Comparison of ENCODE assay signal across 8 mouse cellular contexts in genomic region chr10:22306452-22306851, GRCm38 (mm10). TPM values are rescaled to one million over a fixed set of nuclear protein-coding genes. Genes with fewer than 3 reads are reported as not detected.
DNase-seq lines count a peak whose midpoint lies in the region; ATAC-seq and TF ChIP-seq lines count a peak whose summit lies in the region.
"Had no signal": no experiment of that assay in that cellular context is flagged by ENCODE, and none has a peak within 500 bp of the region (broad histone marks: within the 10 kb centered on the region; RNA-seq: fewer than 3 reads in every experiment).

No protein-coding gene starts in this region.

- in situ Hi-C loops in CH12.LX (cut with MboI; ENCODE audit: low pct_ligation_motif_present, low pct_unique_long_range_greater_than_20kb, low sequenced_read_pairs): no loop called here

- no peaks in the 10 kb centered on the region for H3K27me3 ChIP-seq in CH12.LX (replicated peaks)
- H3K27me3 ChIP-seq in liver, postnatal 0 days (ENCODE audit: insufficient read depth, low read length): no peaks in the 10 kb centered on the region
- no peaks in the 10 kb centered on the region for H3K27me3 ChIP-seq in midbrain, embryonic 14.5 days (ENCODE audit: control insufficient read depth, insufficient read depth, low read length)
- H3K27me3 ChIP-seq in forebrain, postnatal 0 days (ENCODE audit: insufficient read depth, low read length): no peaks in the 10 kb centered on the region

- peak; percentile 77 for ATAC-seq in liver, postnatal 0 days
- no peak; the same call in 1 of the 2 replicates for ATAC-seq in midbrain, embryonic 14.5 days (ENCODE audit: low FRiP score, low TSS enrichment)
- no peak for ATAC-seq in forebrain, postnatal 0 days

- H3K36me3 ChIP-seq in CH12.LX (replicated peaks in 1 of 2; ENCODE audit: control insufficient read depth in 1 of 2, insufficient read depth in 1 of 2, low read length in 1 of 2): peaks cover 14 to 38% of the 10 kb centered on the region in 2 experiments
- no peaks in the 10 kb centered on the region for H3K36me3 ChIP-seq in liver, postnatal 0 days (replicated peaks; ENCODE audit: insufficient read depth, low read length)
- no peaks in the 10 kb centered on the region for H3K36me3 ChIP-seq in midbrain, embryonic 14.5 days (ENCODE audit: control insufficient read depth, insufficient read depth, low read length)
- H3K36me3 ChIP-seq in forebrain, postnatal 0 days (ENCODE audit: insufficient read depth): no peaks in the 10 kb centered on the region

- WGBS in bone marrow, adult 2 months: 5% methylated on average over 4 of the region's 4 CpGs
- WGBS in liver, postnatal 0 days (ENCODE audit: insufficient replicate concordance): 22% methylated on average over 4 of the region's 4 CpGs
- 66% methylated on average over 4 of the region's 4 CpGs for WGBS in midbrain, embryonic 14.5 days
- WGBS in forebrain, postnatal 0 days: 73% methylated on average over 4 of the region's 4 CpGs

- TF ChIP-seq RAD21 in CH12.LX (IDR thresholded peaks at IDR 0.05; ENCODE audit: low read depth, low read length): no peak

- no peak for TF ChIP-seq CTCF in CH12.LX (conservative IDR thresholded peaks at IDR 0.05 in 1 of 2, IDR thresholded peaks at IDR 0.05 in 1 of 2; ENCODE audit: low read depth in 2 of 2, low read length in 2 of 2)
- TF ChIP-seq CTCF in bone marrow, adult 2 months (IDR thresholded peaks at IDR 0.05; ENCODE audit: control insufficient read depth, insufficient read depth, low read length): no peak; the same call in 1 of the 2 replicates
- TF ChIP-seq CTCF in liver, postnatal 0 days (IDR thresholded peaks at IDR 0.05; ENCODE audit: low read depth): no peak
- TF ChIP-seq CTCF in forebrain, postnatal 0 days (IDR thresholded peaks at IDR 0.05; ENCODE audit: low read depth): no peak

- H3K79me2 ChIP-seq in CH12.LX (replicated peaks; ENCODE audit: control insufficient read depth, extremely low read depth, insufficient read depth, poor library complexity, severe bottlenecking): peaks cover 9% of the 10 kb centered on the region

- no peaks in the 10 kb centered on the region for H3K9me3 ChIP-seq in CH12.LX (replicated peaks; ENCODE audit: low read length)
- no peaks in the 10 kb centered on the region for H3K9me3 ChIP-seq in liver, postnatal 0 days (ENCODE audit: low read length)
- no peaks in the 10 kb centered on the region for H3K9me3 ChIP-seq in midbrain, embryonic 14.5 days (ENCODE audit: control insufficient read depth, low read length)
- no peaks in the 10 kb centered on the region for H3K9me3 ChIP-seq in forebrain, postnatal 0 days (ENCODE audit: low read length)

- DNase-seq in CH12.LX (ENCODE audit: extremely low read depth): peak; percentile 97
- peak; percentile 46 for DNase-seq in liver, postnatal 0 days
- peak; percentile 13 to 60 for DNase-seq in spleen, postnatal 4 days (ENCODE audit: low spot score in 2 of 2)
- no peak for DNase-seq in midbrain, embryonic 14.5 days
- no peak for DNase-seq in forebrain, postnatal 0 days
- no peak for DNase-seq in cerebellum, postnatal 14 days
- DNase-seq: cerebellum, adult 11 months had no signal

- H3K9ac ChIP-seq in CH12.LX (ENCODE audit: insufficient read depth, low read depth): peak overlapping the region; percentile 97
- H3K9ac ChIP-seq in liver, postnatal 0 days (replicated peaks): no peak overlapping the region
- no peak overlapping the region for H3K9ac ChIP-seq in midbrain, embryonic 14.5 days (replicated peaks; ENCODE audit: low read length)
- no peak overlapping the region for H3K9ac ChIP-seq in forebrain, postnatal 0 days

- dilution Hi-C loops in CH12.LX (cut with MboI; ENCODE audit: extremely low pct_ligation_motif_present, extremely low pct_unique_long_range_greater_than_20kb, low sequenced_read_pairs): no loop called here

- peaks cover 15 to 61% of the 10 kb centered on the region in 2 experiments for H3K4me1 ChIP-seq in CH12.LX (ENCODE audit: control insufficient read depth in 1 of 2, insufficient read depth in 2 of 2)
- peaks cover 2% of the 10 kb centered on the region for H3K4me1 ChIP-seq in bone marrow, adult 2 months (ENCODE audit: control insufficient read depth, insufficient read depth, low read length)
- no peaks in the 10 kb centered on the region for H3K4me1 ChIP-seq in liver, postnatal 0 days (ENCODE audit: insufficient read depth)
- H3K4me1 ChIP-seq in midbrain, embryonic 14.5 days (ENCODE audit: control insufficient read depth, insufficient read depth, low read length): no peaks in the 10 kb centered on the region
- no peaks in the 10 kb centered on the region for H3K4me1 ChIP-seq in forebrain, postnatal 0 days (ENCODE audit: insufficient read depth)

- H3K4me2 ChIP-seq in CH12.LX (ENCODE audit: insufficient read depth, low read depth, poor library complexity, severe bottlenecking): peak overlapping the region; percentile 80
- peak overlapping the region; percentile 48 for H3K4me2 ChIP-seq in liver, postnatal 0 days (ENCODE audit: low read depth, low read length)
- H3K4me2 ChIP-seq in midbrain, embryonic 14.5 days (ENCODE audit: low read length): no peak overlapping the region
- no peak overlapping the region for H3K4me2 ChIP-seq in forebrain, postnatal 0 days (ENCODE audit: low read depth)

- peak overlapping the region; percentile 47; the same call in 1 of the 2 replicates for H3K27ac ChIP-seq in CH12.LX (ENCODE audit: insufficient read depth, low read depth)
- H3K27ac ChIP-seq in bone marrow, adult 2 months (ENCODE audit: control insufficient read depth, insufficient read depth, low read depth, low read length, poor library complexity): peak overlapping the region; percentile 84
- H3K27ac ChIP-seq in liver, postnatal 0 days (ENCODE audit: low read depth): no peak overlapping the region
- no peak overlapping the region for H3K27ac ChIP-seq in midbrain, embryonic 14.5 days (replicated peaks; ENCODE audit: low read depth, low read length)
- H3K27ac ChIP-seq in forebrain, postnatal 0 days (ENCODE audit: low read depth, low read length): no peak overlapping the region

- peak; percentile 55; the same call in 1 of the 2 replicates for TF ChIP-seq EP300 in CH12.LX (IDR thresholded peaks at IDR 0.05; ENCODE audit: low read length)
- TF ChIP-seq EP300 in liver, postnatal 0 days (IDR thresholded peaks at IDR 0.05; ENCODE audit: low read depth): no peak

- TF ChIP-seq POLR2A in CH12.LX (IDR thresholded peaks at IDR 0.05; ENCODE audit: low read depth, low read length): peak; percentile 85
- TF ChIP-seq POLR2A in bone marrow, adult 2 months (IDR thresholded peaks at IDR 0.05; ENCODE audit: borderline replicate concordance, control insufficient read depth, low read depth, low read length): 0 out of 2 replicates have a peak, but pooled peaks have one; percentile 26

- peak overlapping the region; percentile 62 to 91 (median 69) for H3K4me3 ChIP-seq in CH12.LX (replicated peaks in 1 of 3; ENCODE audit: low read depth in 2 of 3, low read length in 2 of 3, poor library complexity in 1 of 3)
- peak overlapping the region; percentile 52 for H3K4me3 ChIP-seq in bone marrow, adult 2 months (replicated peaks; ENCODE audit: control insufficient read depth, low read depth, low read length)
- H3K4me3 ChIP-seq in liver, postnatal 0 days (ENCODE audit: low read depth, low read length): peak overlapping the region; percentile 4; the same call in 1 of the 2 replicates
- no peak overlapping the region for H3K4me3 ChIP-seq in midbrain, embryonic 14.5 days (replicated peaks; ENCODE audit: low read depth, low read length)
- no peak overlapping the region for H3K4me3 ChIP-seq in forebrain, postnatal 0 days (ENCODE audit: low read depth, low read length)

TF ChIP-seq in CH12.LX, 34 proteins besides CTCF, POLR2A, EP300 and RAD21 (continues in another document):
- TF ChIP-seq HCFC1 (IDR thresholded peaks at IDR 0.05; ENCODE audit: low read depth, low read length) (peak; percentile 78), MYC (IDR thresholded peaks at IDR 0.05; ENCODE audit: low read depth, low read length) (peak; percentile 78; the same call in 1 of the 2 replicates), JUND (conservative IDR thresholded peaks at IDR 0.05; ENCODE audit: low read depth, low read length) (peak; percentile 69), POLR2AphosphoS2 (IDR thresholded peaks at IDR 0.05; ENCODE audit: low read depth, low read length) (no peak), ELF1 (IDR thresholded peaks at IDR 0.05; ENCODE audit: low read depth, low read length) (peak; percentile 58), GABPA (IDR thresholded peaks at IDR 0.05; ENCODE audit: insufficient replicate concordance, low read depth, low read length) (peak; percentile 34; the same call in 1 of the 2 replicates), TCF12 (IDR thresholded peaks at IDR 0.05; ENCODE audit: low read depth, low read length) (peak; percentile 75), ETS1 (conservative IDR thresholded peaks at IDR 0.05; ENCODE audit: low read depth, low read length) (peak; percentile 75), KAT2A (IDR thresholded peaks at IDR 0.05; ENCODE audit: insufficient replicate concordance, low read length) (0 out of 2 replicates have a peak, but pooled peaks have one; percentile 22), JUN (IDR thresholded peaks at IDR 0.05; ENCODE audit: insufficient read depth, low read depth, low read length) (peak; percentile 80), TBP (conservative IDR thresholded peaks at IDR 0.05; ENCODE audit: low read depth, low read length) (peak; percentile 94), NELFE (IDR thresholded peaks at IDR 0.05; ENCODE audit: low read depth, low read length) (peak; percentile 44; the same call in 1 of the 2 replicates), USF2 (conservative IDR thresholded peaks at IDR 0.05; ENCODE audit: low read depth, low read length) (no peak), MXI1 (IDR thresholded peaks at IDR 0.05; ENCODE audit: low read depth, low read length) (peak; percentile 39; the same call in 1 of the 2 replicates), BHLHE40 (IDR thresholded peaks at IDR 0.05; ENCODE audit: low read depth, low read length) (0 out of 2 replicates have a peak, but pooled peaks have one; percentile 11), SIN3A (IDR thresholded peaks at IDR 0.05; ENCODE audit: low read length) (no peak), MAX (IDR thresholded peaks at IDR 0.05; ENCODE audit: low read length) (peak; percentile 87), PAX5 (IDR thresholded peaks at IDR 0.05; ENCODE audit: low read length) (no peak)

RNA-seq across cellular contexts. Expression of gene Raet1d, which starts 53.9 kb away (rescaled TPM):
- total RNA-seq in CH12.LX (2012; rRNA removed): 2.7 and 3.3 TPM in 2 replicates
- total RNA-seq in CH12.LX (2014; rRNA removed): 17.5 and 18.8 TPM in 2 replicates
- polyA plus RNA-seq in CH12.LX (2012; ENCODE audit: insufficient read length, low read depth): 14.9 and 15.3 TPM in 2 replicates
- 1.5 TPM in 1 of 2 replicates, not detected in the other for polyA plus RNA-seq in bone marrow, adult 2 months (2011; ENCODE audit: insufficient read depth, insufficient read length, low replicate concordance, missing spikeins)
- polyA plus RNA-seq in liver, postnatal 0 days (2015; fragmentation: Nextera tagmentation; extraction: Ambion mirVana): 14.8 and 18.4 TPM in 2 replicates
- polyA plus RNA-seq in midbrain, embryonic 14.5 days (2014; fragmentation: Nextera tagmentation; extraction: Ambion mirVana): 1.7 and 4.3 TPM in 2 replicates
- total RNA-seq in forebrain, postnatal 0 days (2014; rRNA removed): 0.76 and 0.77 TPM in 2 replicates
- 0.19 and 0.59 TPM in 2 replicates for polyA plus RNA-seq in forebrain, postnatal 0 days (2015; fragmentation: Nextera tagmentation; extraction: Ambion mirVana)

Comparison
In these comparisons a context has a peak if more than half of its experiments do, and no peak if none do; other contexts are left out.
1. DNase-seq: peak in CH12.LX (single experiment), liver, postnatal 0 days (single experiment) and spleen, postnatal 4 days (2 of 2); none in midbrain, embryonic 14.5 days (single experiment), forebrain, postnatal 0 days (single experiment) and cerebellum, postnatal 14 days (0 of 2).
2. H3K27ac ChIP-seq: peak in CH12.LX (single experiment) and bone marrow, adult 2 months (single experiment); none in liver, postnatal 0 days (single experiment), midbrain, embryonic 14.5 days (single experiment) and forebrain, postnatal 0 days (single experiment).
3. H3K4me2 ChIP-seq: peak in CH12.LX (single experiment) and liver, postnatal 0 days (single experiment); none in midbrain, embryonic 14.5 days (single experiment) and forebrain, postnatal 0 days (single experiment).
4. H3K4me3 ChIP-seq: peak in CH12.LX (3 of 3), bone marrow, adult 2 months (single experiment) and liver, postnatal 0 days (single experiment); none in midbrain, embryonic 14.5 days (single experiment) and forebrain, postnatal 0 days (single experiment).